Mouse (Mus musculus) CD4-positive, CD25-positive, alpha-beta regulatory T cell, adult 2 months (primary cell): Measurements from ENCODE around the gene Pcdh9.

Source experiments
- DNase-seq: peaks from one replicate; pipeline ENCODE4 v3.0.0-alpha.2; 2012; ENCODE audit warnings: low read depth, low spot score

Pcdh9 gene

GRCm38 (mm10) chr14:93039326-93040221 is 850.9 kb downstream of the Pcdh9 start:
- no peak for DNase-seq

- DNase-seq: no peak
Measured at GRCm38 (mm10) chr14:93009147-93010064, 881.1 kb downstream of the Pcdh9 start.
